16 mouse cellular contexts compared by ENCODE assay signal in the genomic region with DNA sequence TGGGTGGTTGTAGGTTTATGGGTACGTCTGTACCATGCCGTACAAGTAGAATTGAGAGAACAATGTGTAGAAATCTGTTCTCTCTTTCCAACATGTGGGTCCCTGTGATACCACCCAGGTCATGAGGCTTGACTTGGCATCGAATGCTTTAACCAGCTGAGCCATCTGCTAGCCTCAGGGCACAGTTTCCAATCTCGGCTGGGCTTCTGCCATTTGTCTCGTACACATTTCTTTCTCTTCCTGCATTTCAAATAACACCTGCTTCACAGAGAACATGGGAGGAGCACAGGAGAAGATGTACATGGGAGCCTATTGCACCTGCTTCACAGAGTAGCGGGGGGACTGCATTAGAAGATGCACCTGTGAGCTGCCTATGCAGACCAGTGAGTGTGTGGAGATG. TPM values are rescaled to one million over a fixed set of nuclear protein-coding genes. Genes with fewer than 3 reads are reported as not detected.
A peak's percentile ranks its signal among the peaks of the same experiment; 100 is the strongest.
DNase-seq lines count a peak whose midpoint lies in the region; ATAC-seq lines count a peak whose summit lies in the region.
"Had no signal": no experiment of that assay in that cellular context is flagged by ENCODE, and none has a peak within 500 bp of the region (broad histone marks: within the 10 kb centered on the region; RNA-seq: fewer than 3 reads in every experiment).

No protein-coding gene starts in this region.

- H3K4me2 ChIP-seq in hindbrain, embryonic 14.5 days (replicated peaks), result no peak overlapping the region
- no peak overlapping the region for H3K4me2 ChIP-seq in hindbrain, embryonic 16.5 days (ENCODE audit: low read length)
- no peak overlapping the region for H3K4me2 ChIP-seq in neural tube, embryonic 12.5 days (replicated peaks)
- no peak overlapping the region for H3K4me2 ChIP-seq in neural tube, embryonic 15.5 days
- H3K4me2 ChIP-seq: limb, embryonic 13.5 days; liver, embryonic 15.5 days had no signal

- ATAC-seq in hindbrain, embryonic 14.5 days (ENCODE audit: low FRiP score), result no peak
- ATAC-seq in hindbrain, embryonic 16.5 days, result no peak
- ATAC-seq in neural tube, embryonic 12.5 days (ENCODE audit: low FRiP score, low read depth), result peak; percentile 46
- no peak for ATAC-seq in neural tube, embryonic 15.5 days (ENCODE audit: low FRiP score)
- ATAC-seq: intestine, embryonic 16.5 days had no signal

- H3K27ac ChIP-seq in hindbrain, embryonic 14.5 days, result no peak overlapping the region
- H3K27ac ChIP-seq in hindbrain, embryonic 16.5 days (ENCODE audit: low read depth, low read length), result no peak overlapping the region
- H3K27ac ChIP-seq in neural tube, embryonic 12.5 days, result no peak overlapping the region
- 0 out of 2 replicates have a peak overlapping the region, but pooled peaks have one; percentile 7 for H3K27ac ChIP-seq in neural tube, embryonic 15.5 days (replicated peaks)
- H3K27ac ChIP-seq: heart, embryonic 10.5 days; limb, embryonic 13.5 days; liver, embryonic 15.5 days had no signal

- no peaks in the 10 kb centered on the region for H3K36me3 ChIP-seq in hindbrain, embryonic 14.5 days (replicated peaks; ENCODE audit: control insufficient read depth, insufficient read depth)
- H3K36me3 ChIP-seq in hindbrain, embryonic 16.5 days (ENCODE audit: control insufficient read depth, insufficient read depth, low read length), result no peaks in the 10 kb centered on the region
- no peaks in the 10 kb centered on the region for H3K36me3 ChIP-seq in neural tube, embryonic 12.5 days
- H3K36me3 ChIP-seq in neural tube, embryonic 15.5 days, result no peaks in the 10 kb centered on the region
- H3K36me3 ChIP-seq: heart, embryonic 10.5 days; limb, embryonic 13.5 days; liver, embryonic 15.5 days had no signal

- peaks cover 17% of the 10 kb centered on the region for H3K4me1 ChIP-seq in hindbrain, embryonic 14.5 days (replicated peaks; ENCODE audit: control insufficient read depth, insufficient read depth, low read length)
- H3K4me1 ChIP-seq in hindbrain, embryonic 16.5 days (ENCODE audit: control insufficient read depth, insufficient read depth, low read depth, low read length), result peaks cover 20% of the 10 kb centered on the region
- H3K4me1 ChIP-seq in neural tube, embryonic 12.5 days, result peaks cover 19% of the 10 kb centered on the region
- peaks cover 37% of the 10 kb centered on the region for H3K4me1 ChIP-seq in neural tube, embryonic 15.5 days
- H3K4me1 ChIP-seq: liver, embryonic 15.5 days had no signal

- no peaks in the 10 kb centered on the region for H3K9me3 ChIP-seq in hindbrain, embryonic 14.5 days (ENCODE audit: control insufficient read depth, low read length)
- H3K9me3 ChIP-seq in hindbrain, embryonic 16.5 days (ENCODE audit: control insufficient read depth, low read length), result no peaks in the 10 kb centered on the region
- no peaks in the 10 kb centered on the region for H3K9me3 ChIP-seq in neural tube, embryonic 12.5 days
- no peaks in the 10 kb centered on the region for H3K9me3 ChIP-seq in neural tube, embryonic 15.5 days (replicated peaks)
- H3K9me3 ChIP-seq: heart, embryonic 10.5 days; limb, embryonic 13.5 days; liver, embryonic 15.5 days had no signal

- peak; percentile 63 for DNase-seq in hindbrain, embryonic 14.5 days (ENCODE audit: low spot score)
- DNase-seq in neural tube, embryonic 10.5 days (ENCODE audit: extremely low spot score, low spot score), result no peak
- DNase-seq in cerebellum, adult 9-11 months, result peak; percentile 86
- no peak for DNase-seq in kidney, adult 8-10 months
- DNase-seq in ovary, postnatal 36 days (ENCODE audit: low spot score), result no peak
- DNase-seq: gastrocnemius, postnatal 14 days; kidney, postnatal 36 days; lung, postnatal 14 days; thymus, adult 2 months had no signal

- H3K27me3 ChIP-seq in hindbrain, embryonic 14.5 days (ENCODE audit: control insufficient read depth, insufficient read depth, low read length), result no peaks in the 10 kb centered on the region
- no peaks in the 10 kb centered on the region for H3K27me3 ChIP-seq in hindbrain, embryonic 16.5 days (replicated peaks; ENCODE audit: control insufficient read depth, insufficient read depth, low read length)
- no peaks in the 10 kb centered on the region for H3K27me3 ChIP-seq in neural tube, embryonic 12.5 days (replicated peaks)
- H3K27me3 ChIP-seq in neural tube, embryonic 15.5 days (replicated peaks), result no peaks in the 10 kb centered on the region
- H3K27me3 ChIP-seq: limb, embryonic 13.5 days; liver, embryonic 15.5 days had no signal

- WGBS in hindbrain, embryonic 14.5 days, result 52% methylated on average over 6 of the region's 6 CpGs
- 49% methylated on average over 6 of the region's 6 CpGs for WGBS in hindbrain, embryonic 16.5 days
- WGBS in neural tube, embryonic 12.5 days, result 60% methylated on average over 6 of the region's 6 CpGs
- 38% methylated on average over 6 of the region's 6 CpGs for WGBS in neural tube, embryonic 15.5 days

- H3K4me3 ChIP-seq in hindbrain, embryonic 14.5 days (replicated peaks; ENCODE audit: low read length), result no peak overlapping the region
- H3K4me3 ChIP-seq in hindbrain, embryonic 16.5 days (ENCODE audit: low read length), result no peak overlapping the region
- H3K4me3 ChIP-seq in neural tube, embryonic 12.5 days, result no peak overlapping the region
- H3K4me3 ChIP-seq in neural tube, embryonic 15.5 days (replicated peaks), result no peak overlapping the region
- H3K4me3 ChIP-seq: heart, embryonic 10.5 days; limb, embryonic 13.5 days; liver, embryonic 15.5 days had no signal

- no peak overlapping the region for H3K9ac ChIP-seq in hindbrain, embryonic 14.5 days
- H3K9ac ChIP-seq in hindbrain, embryonic 16.5 days (ENCODE audit: low read depth, low read length), result no peak overlapping the region
- no peak overlapping the region for H3K9ac ChIP-seq in neural tube, embryonic 12.5 days
- no peak overlapping the region for H3K9ac ChIP-seq in neural tube, embryonic 15.5 days (replicated peaks)
- H3K9ac ChIP-seq: limb, embryonic 13.5 days; liver, embryonic 15.5 days had no signal

RNA-seq across cellular contexts. Expression of a gene that starts 38.2 kb away (rescaled TPM):
- polyA plus RNA-seq in hindbrain, embryonic 14.5 days (2014; fragmentation: Nextera tagmentation; extraction: Ambion mirVana), result 18.7 and 19.7 TPM in 2 replicates
- 19.3 and 21.2 TPM in 2 replicates for polyA plus RNA-seq in hindbrain, embryonic 16.5 days (2015; fragmentation: Nextera tagmentation; extraction: Ambion mirVana)
- 31.1 and 34.7 TPM in 2 replicates for polyA plus RNA-seq in neural tube, embryonic 12.5 days (2016; fragmentation: Nextera tagmentation; extraction: Ambion mirVana)
- 21.8 and 30.5 TPM in 2 replicates for polyA plus RNA-seq in neural tube, embryonic 15.5 days (2015; fragmentation: Nextera tagmentation; extraction: Ambion mirVana)

Comparison
In these comparisons a context has a peak if more than half of its experiments do, and no peak if none do; other contexts are left out.
1. DNase-seq: peak in hindbrain, embryonic 14.5 days (single experiment) and cerebellum, adult 9-11 months (single experiment); none in neural tube, embryonic 10.5 days (single experiment), kidney, adult 8-10 months (0 of 2) and ovary, postnatal 36 days (single experiment).